Mouse (Mus musculus) kidney, postnatal 10 days (tissue): Measurements from ENCODE around the gene Map3k9.

Experiments used
- DNase-seq: peaks from one replicate; pipeline ENCODE4 v3.0.0; 2021; ENCODE audit warnings: mixed read lengths

Map3k9 gene

GRCm38 (mm10) chr12:81781105-81781909 is at the start of gene Map3k9:
Map3k9 (minus strand) TSS chr12:81781175.
- peak; percentile 94 for DNase-seq

- DNase-seq, result no peak
Observed at GRCm38 (mm10) chr12:81828355-81828754, 47.4 kb upstream of the Map3k9 start.

- no peak for DNase-seq
Observed at GRCm38 (mm10) chr12:81822778-81823480, 42.0 kb upstream of the Map3k9 start.

GRCm38 (mm10) chr12:81822176-81822575 is 41.2 kb upstream of the Map3k9 start:
- DNase-seq, result no peak

GRCm38 (mm10) chr12:81820700-81821099 is 39.7 kb upstream of the Map3k9 start:
- DNase-seq, result no peak

- peak; percentile 45 for DNase-seq
Observed at GRCm38 (mm10) chr12:81817126-81817505, 36.1 kb upstream of the Map3k9 start.

GRCm38 (mm10) chr12:81816330-81817125 is 35.6 kb upstream of the Map3k9 start:
- DNase-seq, result peak; percentile 45

GRCm38 (mm10) chr12:81814742-81815141 is 33.8 kb upstream of the Map3k9 start:
- no peak for DNase-seq

GRCm38 (mm10) chr12:81810417-81810816 is 29.4 kb upstream of the Map3k9 start:
- no peak for DNase-seq

- DNase-seq, result no peak
Observed at GRCm38 (mm10) chr12:81808596-81808995, 27.6 kb upstream of the Map3k9 start.

- DNase-seq, result peak; percentile 50
Observed at GRCm38 (mm10) chr12:81807953-81808352, 27.0 kb upstream of the Map3k9 start.

- no peak for DNase-seq
Observed at GRCm38 (mm10) chr12:81807529-81807837, 26.5 kb upstream of the Map3k9 start.

- peak; percentile 84 for DNase-seq
Observed at GRCm38 (mm10) chr12:81806759-81807528, 26.0 kb upstream of the Map3k9 start.

GRCm38 (mm10) chr12:81806114-81806513 is 25.1 kb upstream of the Map3k9 start:
- no peak for DNase-seq

- no peak for DNase-seq
Observed at GRCm38 (mm10) chr12:81803803-81804202, 22.8 kb upstream of the Map3k9 start.

- no peak for DNase-seq
Observed at GRCm38 (mm10) chr12:81803016-81803415, 22.0 kb upstream of the Map3k9 start.

GRCm38 (mm10) chr12:81801134-81801533 is 20.2 kb upstream of the Map3k9 start:
- no peak for DNase-seq

GRCm38 (mm10) chr12:81796541-81796940 is 15.6 kb upstream of the Map3k9 start:
- DNase-seq, result peak; percentile 91

- DNase-seq, result no peak
Observed at GRCm38 (mm10) chr12:81792511-81793218, 11.7 kb upstream of the Map3k9 start.

GRCm38 (mm10) chr12:81789499-81789898 is 8.5 kb upstream of the Map3k9 start:
- DNase-seq, result no peak

GRCm38 (mm10) chr12:81788672-81789084 is 7.7 kb upstream of the Map3k9 start:
- DNase-seq, result peak; percentile 92

- no peak for DNase-seq
Observed at GRCm38 (mm10) chr12:81787262-81787661, 6.3 kb upstream of the Map3k9 start.
